Mouse (Mus musculus): ENCODE data around the gene Fars2.

GRCm38 (mm10) chr13:36302770-36303169 lies 185.6 kb downstream of the Fars2 start:
- TF ChIP-seq CTCF (IDR thresholded peaks at IDR 0.05; ENCODE audit: low read depth) (no peak), EP300 (IDR thresholded peaks at IDR 0.05; ENCODE audit: low read depth) (no peak)

All from liver, postnatal 0 days (tissue).